Mouse (Mus musculus) lung, adult 2 months (tissue): ENCODE measurements around the gene Bcl2. TPM values are rescaled to one million over a fixed set of nuclear protein-coding genes. Genes with fewer than 3 reads are reported as not detected.

Source experiments
- DNase-seq: peaks from one replicate; pipeline ENCODE4 v3.0.0; 2022
- H3K4me1 ChIP-seq: fragments of 200-500 bp; 2 replicates; pipeline ENCODE4 v1.6.1; 2011; ENCODE audit warnings: low read length; ENCODE audit not compliant: control insufficient read depth, insufficient read depth
- H3K4me3 ChIP-seq: fragments of 200-500 bp; replicated peaks from 2 replicates; pipeline ENCODE3; 2011; ENCODE audit warnings: low read depth, mild to moderate bottlenecking, control low read depth, low read length; ENCODE audit errors: extremely low read depth
- CTCF ChIP-seq: fragments of 200-500 bp; IDR thresholded peaks from 2 replicates; pipeline ENCODE4 v1.5.1; 2011; ENCODE audit warnings: mild to moderate bottlenecking, low read length, control low read depth; ENCODE audit not compliant: insufficient read depth
- POLR2A ChIP-seq: fragments of 200-500 bp; IDR thresholded peaks from 2 replicates; pipeline ENCODE4 v1.6.1; 2011; ENCODE audit warnings: low read depth, mild to moderate bottlenecking, control low read depth, low read length, borderline replicate concordance; ENCODE audit errors: extremely low read depth
- WGBS: fragments of 180-500 bp; shearing (Covaris S2); methylation state at CpG from one replicate; pipeline ENCODE4 v1.1.7; 2018; 5-methylcytosine and 5-hydroxymethylcytosine counted together
- polyA plus RNA-seq: library from polyadenylated mRNA; depleted of rRNA; stranded (reverse); fragments of >200 nt; gene quantifications from 2 replicates; pipeline ENCODE4 v1.2.3, GENCODE M21; 2012

Bcl2 gene
- polyA plus RNA-seq, 1 experiment = 3.8 TPM

GRCm38 (mm10) chr1:106715111-106716083 lies 1.3 kb upstream of the Bcl2 start:
- no peak for DNase-seq
- Histone ChIP-seq H3K4me3 (no peak overlapping the region), H3K4me1 (peaks cover 3% of the 10 kb centered on the region)
- 88% methylated on average over 13 of the region's 13 CpGs for WGBS
- no peak for TF ChIP-seq POLR2A
- no peak for TF ChIP-seq CTCF

- Histone ChIP-seq H3K4me3 (peak overlapping the region; percentile 68), H3K4me1 (peaks cover 4% of the 10 kb centered on the region)
- DNase-seq = no peak
- WGBS = 3% methylated on average over 21 of the region's 21 CpGs
- no peak for TF ChIP-seq POLR2A
- no peak for TF ChIP-seq CTCF
These were observed 482 bp upstream of the Bcl2 start for GRCm38 (mm10) chr1:106714530-106714981.

GRCm38 (mm10) chr1:106712330-106712729 lies 1.7 kb downstream of the Bcl2 start:
- peak; percentile 47 for DNase-seq
- H3K4me3 ChIP-seq = peak overlapping the region; percentile 50
- H3K4me1 ChIP-seq = peaks cover 8% of the 10 kb centered on the region
- WGBS = 10% methylated on average over 22 of the region's 22 CpGs
- TF ChIP-seq CTCF (peak; percentile 81), POLR2A (no peak)

GRCm38 (mm10) chr1:106711356-106712125 lies 2.5 kb downstream of the Bcl2 start:
- TF ChIP-seq POLR2A = no peak
- TF ChIP-seq CTCF = no peak
- DNase-seq = no peak
- Histone ChIP-seq H3K4me1 (peaks cover 8% of the 10 kb centered on the region), H3K4me3 (peak overlapping the region; percentile 50)
- 53% methylated on average over 12 of the region's 12 CpGs for WGBS

GRCm38 (mm10) chr1:106710202-106710601 lies 3.9 kb downstream of the Bcl2 start:
- H3K4me3 ChIP-seq = no peak overlapping the region
- TF ChIP-seq CTCF = no peak
- no peak for TF ChIP-seq POLR2A
- 75% methylated on average over 7 of the region's 7 CpGs for WGBS
- no peak for DNase-seq
- H3K4me1 ChIP-seq = peaks cover 8% of the 10 kb centered on the region

GRCm38 (mm10) chr1:106707036-106707880 lies 6.8 kb downstream of the Bcl2 start:
- TF ChIP-seq POLR2A (no peak), CTCF (no peak)
- Histone ChIP-seq H3K4me1 (peaks cover 8% of the 10 kb centered on the region), H3K4me3 (no peak overlapping the region)
- DNase-seq = no peak
- 69% methylated on average over 6 of the region's 6 CpGs for WGBS

- Histone ChIP-seq H3K4me3 (no peak overlapping the region), H3K4me1 (peaks cover under 1% of the 10 kb centered on the region; the same call in 1 of the 2 replicates)
- TF ChIP-seq POLR2A (no peak), CTCF (no peak)
- no peak for DNase-seq
- 45% methylated on average over 3 of the region's 3 CpGs for WGBS
These were observed 10.9 kb downstream of the Bcl2 start for GRCm38 (mm10) chr1:106703183-106703582.

- Histone ChIP-seq H3K4me3 (no peak overlapping the region), H3K4me1 (no peaks in the 10 kb centered on the region; the same call in 1 of the 2 replicates)
- no peak for TF ChIP-seq POLR2A
- no peak for TF ChIP-seq CTCF
- DNase-seq = no peak
- 59% methylated on average over 4 of the region's 4 CpGs for WGBS
These were observed 11.5 kb downstream of the Bcl2 start for GRCm38 (mm10) chr1:106702471-106703175.
